Mouse (Mus musculus) layer of hippocampus, postnatal 10 days (tissue): ENCODE data around the gene Hspa4. TPM values are rescaled to one million over a fixed set of nuclear protein-coding genes. Genes with fewer than 3 reads are reported as not detected.
"Not testable (repeated sequence)": the region's sequence is repeated elsewhere in the genome, so short reads cannot be mapped to it uniquely, and the experiment has no call there.

ENCODE experiments used
- DNase-seq, 2 experiments: peaks; one replicate each; pipeline ENCODE4 v3.0.0; 2021; ENCODE audit warnings: low spot score in 2 of 2
- long read RNA-seq: library from polyadenylated mRNA; stranded (forward); transcript quantifications from one replicate; pipeline ENCODE4 v2.0.0, GENCODE M21; 2023
- total RNA-seq, 2 experiments: library from RNA; stranded (reverse); gene quantifications; 2 replicates each; pipeline ENCODE4 v1.2.3; 2021

Hspa4 gene
- 100 to 1,000 TPM; 189 to 196 TPM for total RNA-seq
- long read RNA-seq, full-length matches to known transcripts, result 32 of 57 reads
- long read RNA-seq, partial matches to known transcripts, result 6 of 57 reads
- long read RNA-seq, other reads (novel, unspliced or antisense), result 19 of 57 reads

GRCm38 (mm10) chr11:53300330-53301166, at the start of gene Hspa4:
Gene Hspa4 (minus strand): TSS chr11:53300457.
- peak; percentile 99 for DNase-seq

GRCm38 (mm10) chr11:53345738-53346137, 45.5 kb upstream of the Hspa4 start:
- no peak for DNase-seq

DNA sequence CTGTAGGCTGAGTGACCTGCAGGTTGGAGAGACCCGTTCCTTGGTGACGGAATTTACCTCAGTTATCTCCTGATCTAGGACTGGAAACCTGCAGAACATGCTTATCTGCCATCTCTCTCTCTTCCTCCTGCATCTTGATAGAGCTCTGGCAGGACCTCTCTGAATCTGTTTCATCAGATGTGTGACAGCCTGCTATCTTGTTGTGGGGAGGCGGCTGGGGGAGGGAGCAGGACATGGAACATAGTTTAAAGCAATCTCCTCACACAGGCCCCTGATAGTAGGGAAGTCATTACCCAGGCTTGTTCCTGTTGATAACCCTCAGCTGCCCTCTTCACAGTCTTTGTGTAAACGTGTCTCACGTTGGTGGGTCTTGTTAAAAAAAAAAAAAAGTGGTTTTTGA, 45.1 kb upstream of the Hspa4 start:
- DNase-seq, result peak in 1 of 2 experiments; percentile 36

DNA sequence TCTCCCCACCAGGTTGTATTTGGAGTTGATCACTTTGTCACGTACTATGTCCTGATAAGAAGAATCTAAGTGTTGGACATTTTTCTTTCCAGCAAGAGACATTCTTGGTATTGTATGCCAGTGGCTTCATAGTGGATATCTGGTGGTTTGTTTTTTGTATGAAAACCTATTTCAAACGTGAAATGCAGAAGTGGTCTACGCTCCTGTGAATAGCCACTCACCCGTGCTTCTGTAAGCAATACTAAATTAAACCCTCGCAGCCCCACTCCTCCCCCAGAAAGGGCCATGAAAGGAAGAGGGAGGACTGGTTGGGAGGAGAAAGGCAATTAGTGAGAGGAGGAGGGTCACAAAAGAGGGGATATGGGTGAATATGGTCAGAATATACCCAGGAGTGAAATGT, 42.5 kb upstream of the Hspa4 start:
- no peak for DNase-seq

DNA sequence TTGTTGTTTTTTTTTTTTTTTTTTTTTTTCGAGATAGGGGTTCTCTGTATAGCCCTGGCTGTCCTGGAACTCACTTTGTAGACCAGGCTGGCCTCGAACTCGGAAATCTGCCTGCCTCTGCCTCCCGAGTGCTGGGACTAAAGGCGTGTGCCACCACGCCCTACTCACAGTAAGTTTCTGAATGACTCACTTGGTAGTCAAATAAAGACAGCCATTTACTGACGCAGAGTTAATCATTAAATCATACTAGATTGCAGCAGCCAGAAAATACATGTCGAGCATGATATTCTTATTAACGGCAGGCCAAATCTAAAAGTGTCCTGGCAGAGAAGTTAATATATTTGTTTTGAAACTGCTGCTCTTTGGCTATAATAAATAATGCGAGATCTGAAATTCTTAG, 40.8 kb upstream of the Hspa4 start:
- DNase-seq, result not testable (repeated sequence)

DNA sequence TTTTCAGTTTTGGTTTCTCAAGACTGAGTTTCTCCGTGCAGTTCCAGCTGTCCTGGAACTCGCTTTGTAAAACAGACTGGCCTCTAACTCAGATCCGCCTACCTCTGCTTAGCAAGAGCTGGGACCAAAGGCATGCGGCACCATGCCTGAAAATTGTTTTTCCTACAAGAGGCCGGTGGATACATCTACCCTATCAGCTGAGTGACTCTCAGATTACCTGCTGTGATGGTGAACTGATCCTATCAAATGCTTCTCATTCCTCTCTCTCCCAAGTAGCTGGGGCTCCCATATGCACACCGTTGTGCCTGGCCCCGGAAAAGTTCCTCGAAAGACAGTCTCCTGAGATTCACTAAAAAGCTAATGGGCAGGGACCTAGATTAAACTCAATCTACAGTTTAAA, 37.4 kb upstream of the Hspa4 start:
- no peak for DNase-seq

DNA sequence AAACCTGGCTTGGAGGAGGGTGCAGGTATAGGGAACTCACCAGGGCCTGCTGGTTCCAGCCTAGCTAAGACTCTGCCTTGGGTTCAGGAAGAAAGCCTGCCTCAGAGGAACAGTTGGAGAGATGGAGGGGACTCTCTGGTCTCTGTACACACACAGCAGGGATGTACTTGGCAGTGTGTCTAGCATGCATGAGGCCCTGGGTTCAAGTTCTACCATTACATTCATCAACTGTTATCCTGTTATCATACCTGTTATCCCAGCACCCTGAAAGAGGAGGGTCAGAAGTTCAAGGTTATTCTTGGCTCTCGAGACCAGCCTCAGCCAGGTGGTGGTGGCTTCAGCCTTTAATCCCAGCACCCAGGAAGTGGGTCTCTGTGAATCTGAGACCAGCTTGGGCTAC, 36.7 kb upstream of the Hspa4 start:
- DNase-seq, result no peak

DNA sequence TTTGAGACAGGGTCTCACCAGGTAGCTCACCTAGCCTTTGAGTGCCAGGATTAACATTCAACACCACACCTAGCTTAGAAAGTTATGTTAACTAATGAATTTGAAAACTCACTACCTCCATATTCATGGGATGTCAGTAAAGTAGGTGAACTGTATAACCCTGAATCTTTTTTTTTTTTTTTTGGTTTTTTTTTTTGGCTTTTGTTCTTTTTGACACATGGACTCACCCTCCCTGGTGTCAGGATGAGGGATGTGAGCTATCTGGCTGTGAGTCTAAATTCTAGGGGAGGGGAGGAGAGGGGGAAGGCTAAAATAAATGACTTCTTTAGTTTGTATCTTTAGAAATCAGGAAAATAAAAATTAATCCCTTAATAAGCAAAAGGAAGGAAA, 35.9 kb upstream of the Hspa4 start:
- DNase-seq, result no peak

DNA sequence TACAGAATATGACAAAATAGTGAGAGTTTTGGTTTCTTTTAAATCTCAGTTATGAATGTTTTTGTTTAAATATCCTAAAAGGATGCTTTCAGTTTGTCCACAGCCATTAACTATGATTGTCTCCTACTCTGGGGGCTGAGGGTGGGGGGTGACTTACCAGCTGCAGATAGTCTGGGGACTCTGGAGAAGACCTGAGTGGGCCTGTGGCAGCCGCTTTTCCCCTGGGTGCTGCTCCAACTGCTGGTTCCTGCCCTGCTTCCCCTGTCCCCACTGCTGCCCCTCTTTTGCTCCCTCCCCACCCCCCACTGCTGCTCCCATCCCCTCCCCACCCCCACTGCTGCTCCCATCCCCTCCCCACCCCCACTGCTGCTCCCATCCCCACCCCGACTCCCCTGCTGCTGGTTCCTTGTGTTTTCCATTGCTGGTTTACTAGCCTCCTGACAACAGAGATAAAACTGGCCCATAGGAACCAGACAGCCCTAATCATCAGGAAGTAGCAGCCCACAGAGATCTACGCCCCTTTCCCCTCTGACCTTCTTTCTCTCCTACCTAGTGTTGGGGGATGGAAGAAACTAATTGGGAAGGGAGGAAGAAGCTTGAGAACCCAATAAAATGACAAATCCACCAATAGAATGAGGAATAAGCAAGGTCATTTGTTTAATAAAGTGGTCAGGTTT, 35.4 kb upstream of the Hspa4 start:
- no peak for DNase-seq

- DNase-seq, result no peak
Measured at GRCm38 (mm10) chr11:53332076-53332680, 31.9 kb upstream of the Hspa4 start.

DNA sequence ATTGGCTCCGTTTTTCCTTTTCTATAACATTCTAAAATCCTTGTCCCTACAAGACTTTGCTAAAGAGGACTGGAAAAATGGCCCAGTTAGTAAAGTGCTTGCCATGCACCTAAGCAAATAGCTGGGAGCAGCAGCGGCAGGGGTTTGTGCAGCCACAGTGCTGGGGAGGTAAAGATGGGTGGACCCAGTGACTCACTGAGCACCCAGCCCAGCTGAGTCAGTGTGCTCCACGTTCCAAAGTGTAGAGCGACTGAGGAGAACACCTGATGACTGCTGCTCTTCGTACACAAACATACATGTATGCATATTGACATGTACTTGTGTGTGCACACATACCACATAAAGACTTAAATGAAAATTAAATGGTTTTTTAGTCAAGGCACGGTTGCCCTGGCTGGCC, 30.9 kb upstream of the Hspa4 start:
- no peak for DNase-seq

DNA sequence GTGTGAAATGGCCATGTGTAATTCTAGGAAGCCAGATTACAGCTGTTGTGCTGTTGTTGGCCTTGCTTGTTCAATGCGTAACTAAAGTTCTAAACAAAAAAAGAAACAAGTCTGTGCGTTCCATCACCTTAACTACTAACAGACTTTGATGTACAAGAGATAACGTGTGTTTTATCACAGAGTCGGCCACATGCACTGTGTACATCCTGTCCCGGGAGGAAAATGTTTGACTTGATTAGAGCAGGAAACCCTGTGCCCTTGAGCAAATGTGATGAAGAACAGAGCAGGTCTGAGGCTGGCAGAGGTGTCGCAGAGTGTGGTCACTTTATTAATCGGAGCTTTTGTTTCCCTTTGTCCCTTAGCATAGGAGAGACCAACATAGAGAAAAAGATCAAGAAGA, 30.1 kb upstream of the Hspa4 start:
- DNase-seq, result no peak

DNA sequence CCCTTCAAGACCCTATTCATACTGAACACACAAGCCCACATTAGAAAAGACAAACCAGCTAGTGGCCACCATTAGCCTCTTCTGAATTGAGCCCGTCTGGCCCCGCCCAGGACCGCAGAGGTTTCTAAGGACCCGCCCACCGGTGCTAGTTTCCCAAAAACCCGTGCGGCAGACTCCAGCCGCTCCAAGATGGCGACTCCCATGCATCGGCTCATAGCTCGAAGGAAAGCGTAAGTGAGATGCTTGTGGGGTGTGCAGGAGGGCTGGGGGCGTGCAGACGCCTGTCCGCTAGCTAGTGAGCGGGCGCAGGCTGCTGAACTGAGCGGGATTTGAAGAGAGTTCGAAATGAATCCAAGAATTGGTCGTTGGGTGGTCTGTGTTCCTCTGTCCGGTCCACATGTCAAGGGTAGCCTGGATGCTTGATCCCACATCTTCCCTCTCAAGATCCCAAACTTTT, 24.3 kb upstream of the Hspa4 start, which contains the start of gene Zcchc10:
Zcchc10 (plus strand) TSS at position 168 of the 457 bp plus-strand sequence.
- DNase-seq, result peak; percentile 77 to 85

- DNase-seq, result not testable (repeated sequence)
Measured at GRCm38 (mm10) chr11:53319867-53320266, 19.6 kb upstream of the Hspa4 start.

DNA sequence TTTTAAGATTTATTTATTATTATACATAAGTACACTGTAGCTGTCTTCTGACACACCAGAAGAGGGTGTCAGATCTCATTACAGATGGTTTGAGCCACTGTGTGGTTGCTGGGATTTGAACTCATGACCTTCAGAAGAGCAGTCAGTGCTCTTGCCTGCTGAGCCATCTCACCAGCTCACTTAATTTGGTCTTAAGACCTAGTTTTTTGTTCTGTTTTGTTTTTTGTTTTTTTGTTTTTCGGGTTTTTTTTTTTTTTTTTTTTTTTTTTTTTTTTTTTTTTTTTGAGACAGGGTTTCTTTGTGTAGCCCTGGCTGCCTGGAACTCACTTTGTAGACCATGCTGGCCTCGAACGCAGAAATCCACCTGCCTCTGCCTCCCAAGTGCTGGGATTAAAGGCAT, 18.3 kb upstream of the Hspa4 start:
- DNase-seq, result not testable (repeated sequence)

DNA sequence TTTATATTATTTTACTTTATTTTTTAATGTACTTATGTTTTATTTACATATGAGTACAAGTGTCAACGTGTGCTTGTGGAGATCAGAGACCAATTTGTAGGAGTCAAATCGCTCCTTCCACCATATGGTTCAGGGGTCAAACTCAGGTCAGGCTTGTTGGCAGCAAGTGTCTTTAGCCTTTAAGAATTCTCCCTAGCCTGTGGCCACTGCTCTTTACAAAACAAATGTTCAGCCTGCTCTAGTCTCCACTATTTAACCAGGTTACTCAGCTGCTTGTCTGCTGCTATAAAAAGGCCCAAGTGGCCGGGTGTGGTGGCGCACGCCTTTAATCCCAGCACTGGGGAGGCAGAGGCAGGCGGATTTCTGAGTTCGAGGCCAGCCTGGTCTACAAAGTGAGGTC, 17.8 kb upstream of the Hspa4 start:
- DNase-seq, result no peak

- no peak for DNase-seq
Measured at GRCm38 (mm10) chr11:53316996-53317395, 16.7 kb upstream of the Hspa4 start.

GRCm38 (mm10) chr11:53314770-53315173, 14.5 kb upstream of the Hspa4 start:
- no peak for DNase-seq

DNA sequence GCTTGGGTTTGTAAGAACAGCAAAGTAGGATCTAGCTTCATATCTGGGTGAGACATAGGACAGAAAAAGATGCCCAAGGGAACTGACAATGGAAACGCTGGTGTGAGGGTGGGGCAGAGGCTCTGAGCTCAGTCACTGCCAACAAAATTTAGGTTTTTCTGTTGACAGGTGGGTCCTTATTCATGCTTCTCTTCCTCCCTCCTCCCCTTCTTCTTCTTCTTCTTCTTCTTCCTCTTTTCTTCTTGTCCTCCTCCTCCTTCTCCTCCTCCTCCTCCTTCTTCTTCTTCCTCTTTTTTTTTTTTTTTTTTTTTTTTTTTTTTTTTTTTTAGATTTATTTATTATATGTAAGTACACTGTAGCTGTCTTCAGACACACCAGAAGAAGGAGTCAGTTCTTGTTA, 12.6 kb upstream of the Hspa4 start:
- not testable (repeated sequence) for DNase-seq

DNA sequence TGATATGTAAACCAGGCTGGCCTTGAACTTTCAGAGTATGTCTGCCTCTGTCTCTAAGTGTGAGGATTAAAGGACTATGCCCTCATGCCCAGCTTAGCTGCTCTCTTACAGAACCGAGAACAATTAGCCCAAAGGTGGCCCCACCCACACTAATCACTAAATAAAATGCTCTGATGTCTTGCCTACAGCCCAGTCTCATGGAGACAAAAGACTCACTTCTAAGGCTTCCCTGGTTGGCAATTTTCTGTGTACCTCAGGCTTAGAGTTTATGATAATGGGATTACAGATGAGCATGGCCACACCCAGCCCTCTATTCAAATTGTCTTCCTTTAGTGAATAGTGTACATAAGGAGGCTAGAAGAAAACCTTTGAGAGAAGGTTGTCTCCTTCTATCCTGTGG, 11.1 kb upstream of the Hspa4 start:
- DNase-seq, result no peak

DNA sequence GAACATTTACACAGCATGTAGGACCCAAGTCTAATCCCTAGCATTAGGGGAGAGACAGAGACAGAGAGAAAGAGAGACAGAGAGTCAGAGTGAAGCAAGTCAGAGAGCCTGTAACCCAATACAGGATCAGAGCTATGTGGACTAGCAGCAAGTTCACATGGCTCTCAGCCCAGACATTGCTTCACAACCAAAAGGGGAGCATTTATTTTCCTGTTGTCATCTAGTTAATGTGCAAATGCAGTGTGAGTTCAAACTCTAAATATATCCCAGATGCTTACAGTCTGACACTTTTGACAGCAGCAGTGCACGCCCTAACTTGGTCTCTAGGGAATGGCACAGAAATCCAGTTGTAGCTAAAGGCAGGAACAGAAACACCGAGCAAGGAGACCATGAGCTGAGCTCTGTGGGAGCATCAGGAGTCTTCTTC, 8.6 kb upstream of the Hspa4 start:
- no peak for DNase-seq
